Comparison of ENCODE assay signal across 23 mouse cellular contexts in genomic region chr8:26713836-26714235, GRCm38 (mm10).
A peak's percentile ranks its signal among the peaks of the same experiment; 100 is the strongest.
DNase-seq lines count a peak whose midpoint lies in the region; ATAC-seq lines count a peak whose summit lies in the region.
"Had no signal": no experiment of that assay in that cellular context is flagged by ENCODE, and none has a peak within 500 bp of the region (broad histone marks: within the 10 kb centered on the region; RNA-seq: fewer than 3 reads in every experiment).

No protein-coding gene starts in this region.

- WGBS in heart, embryonic 11.5 days (ENCODE audit: insufficient replicate concordance), result 51% methylated on average over 8 of the region's 8 CpGs
- 38% methylated on average over 8 of the region's 8 CpGs for WGBS in heart, embryonic 14.5 days
- WGBS in forebrain, embryonic 13.5 days, result 83% methylated on average over 8 of the region's 8 CpGs

- H3K36me3 ChIP-seq in heart, embryonic 11.5 days (ENCODE audit: control insufficient read depth, insufficient read depth, low read length), result no peaks in the 10 kb centered on the region
- H3K36me3 ChIP-seq in heart, embryonic 14.5 days (ENCODE audit: control insufficient read depth, insufficient read depth, low read length), result no peaks in the 10 kb centered on the region
- no peaks in the 10 kb centered on the region for H3K36me3 ChIP-seq in forebrain, embryonic 13.5 days (ENCODE audit: poor library complexity, severe bottlenecking)
- H3K36me3 ChIP-seq: embryonic facial prominence, embryonic 12.5 days; limb, embryonic 13.5 days; liver, embryonic 12.5 days; midbrain, embryonic 12.5 days; neural tube, embryonic 15.5 days had no signal

- no peak overlapping the region for H3K27ac ChIP-seq in heart, embryonic 11.5 days (ENCODE audit: low read depth, low read length)
- H3K27ac ChIP-seq in heart, embryonic 14.5 days (replicated peaks in 1 of 2; ENCODE audit: control insufficient read depth in 1 of 2, insufficient read depth in 1 of 2, low read depth in 2 of 2, low read length in 2 of 2), result no peak overlapping the region
- H3K27ac ChIP-seq in forebrain, embryonic 13.5 days, result no peak overlapping the region
- H3K27ac ChIP-seq: embryonic facial prominence, embryonic 12.5 days; hindbrain, embryonic 14.5 days; limb, embryonic 13.5 days; liver, embryonic 12.5 days; midbrain, embryonic 12.5 days; neural tube, embryonic 15.5 days had no signal

- intact Hi-C loops in heart, postnatal 36 days (cut with DNase I), result no loop called here

- 0 out of 2 replicates have a peak, but pooled peaks cover 2% of the 10 kb centered on the region for H3K9me3 ChIP-seq in heart, embryonic 11.5 days (replicated peaks; ENCODE audit: control insufficient read depth, low read length)
- no peaks in the 10 kb centered on the region for H3K9me3 ChIP-seq in heart, embryonic 14.5 days (ENCODE audit: control insufficient read depth, low read length)
- no peaks in the 10 kb centered on the region for H3K9me3 ChIP-seq in forebrain, embryonic 13.5 days (replicated peaks)
- H3K9me3 ChIP-seq: embryonic facial prominence, embryonic 12.5 days; limb, embryonic 13.5 days; liver, embryonic 12.5 days; midbrain, embryonic 12.5 days; neural tube, embryonic 15.5 days had no signal

- no peaks in the 10 kb centered on the region for H3K27me3 ChIP-seq in heart, embryonic 11.5 days (ENCODE audit: control insufficient read depth, insufficient read depth, low read length)
- 0 out of 2 replicates have a peak, but pooled peaks cover 6% of the 10 kb centered on the region for H3K27me3 ChIP-seq in heart, embryonic 14.5 days (ENCODE audit: control insufficient read depth, insufficient read depth, low read length)
- H3K27me3 ChIP-seq in forebrain, embryonic 13.5 days, result no peaks in the 10 kb centered on the region; the same call in 1 of the 2 replicates
- H3K27me3 ChIP-seq: embryonic facial prominence, embryonic 12.5 days; liver, embryonic 12.5 days; midbrain, embryonic 12.5 days had no signal

- peak; percentile 37 to 69 for DNase-seq in heart, adult 18-20 months
- DNase-seq in gastrocnemius, postnatal 25 days, result peak; percentile 80
- DNase-seq in heart, postnatal 36 days, result peak; percentile 19 to 25
- DNase-seq in layer of hippocampus, adult 18-20 months (ENCODE audit: low spot score in 2 of 2), result no peak
- no peak for DNase-seq in urinary bladder, postnatal 14 days (ENCODE audit: low spot score)
- DNase-seq: cerebellum, adult 11 months; cerebellum, postnatal 14 days; kidney, postnatal 36 days; lung, adult 18-20 months; lung, postnatal 14 days; right cerebral cortex, adult 18-20 months; right cerebral cortex, postnatal 4 days; thymus, adult 18-20 months; thymus, postnatal 4 days had no signal

- no peak overlapping the region for H3K4me2 ChIP-seq in heart, embryonic 11.5 days
- no peak overlapping the region for H3K4me2 ChIP-seq in heart, embryonic 14.5 days (ENCODE audit: low read length)
- H3K4me2 ChIP-seq in forebrain, embryonic 13.5 days, result no peak overlapping the region
- H3K4me2 ChIP-seq: embryonic facial prominence, embryonic 12.5 days; hindbrain, embryonic 14.5 days; limb, embryonic 13.5 days; liver, embryonic 12.5 days; midbrain, embryonic 12.5 days; neural tube, embryonic 15.5 days had no signal

- H3K9ac ChIP-seq in heart, embryonic 11.5 days (ENCODE audit: low read depth, low read length), result no peak overlapping the region
- no peak overlapping the region for H3K9ac ChIP-seq in heart, embryonic 14.5 days (ENCODE audit: low read length)
- no peak overlapping the region for H3K9ac ChIP-seq in forebrain, embryonic 13.5 days
- H3K9ac ChIP-seq: embryonic facial prominence, embryonic 12.5 days; hindbrain, embryonic 14.5 days; limb, embryonic 13.5 days; liver, embryonic 12.5 days; midbrain, embryonic 12.5 days; neural tube, embryonic 15.5 days had no signal

- H3K4me3 ChIP-seq in heart, embryonic 11.5 days (ENCODE audit: low read depth, low read length), result no peak overlapping the region
- H3K4me3 ChIP-seq in heart, embryonic 14.5 days (ENCODE audit: control insufficient read depth in 1 of 2, insufficient read depth in 1 of 2, low read depth in 1 of 2, low read length in 2 of 2), result no peak overlapping the region
- no peak overlapping the region for H3K4me3 ChIP-seq in forebrain, embryonic 13.5 days
- H3K4me3 ChIP-seq: embryonic facial prominence, embryonic 12.5 days; limb, embryonic 13.5 days; liver, embryonic 12.5 days; midbrain, embryonic 12.5 days; neural tube, embryonic 15.5 days had no signal

- H3K4me1 ChIP-seq in heart, embryonic 11.5 days (ENCODE audit: control insufficient read depth, insufficient read depth, low read length), result 0 out of 2 replicates have a peak, but pooled peaks cover 4% of the 10 kb centered on the region
- H3K4me1 ChIP-seq in heart, embryonic 14.5 days (ENCODE audit: control insufficient read depth in 2 of 2, insufficient read depth in 2 of 2, low read length in 2 of 2), result peaks cover 0 to 4% of the 10 kb centered on the region in 2 experiments; a peak in 1 of 4 replicates
- no peaks in the 10 kb centered on the region; the same call in 1 of the 2 replicates for H3K4me1 ChIP-seq in forebrain, embryonic 13.5 days
- H3K4me1 ChIP-seq: liver, embryonic 12.5 days; midbrain, embryonic 12.5 days had no signal

- ATAC-seq in heart, embryonic 11.5 days (replicated peaks; ENCODE audit: insufficient number of reproducible peaks, low FRiP score, low TSS enrichment), result no peak
- peak; percentile 72 for ATAC-seq in heart, embryonic 14.5 days (ENCODE audit: insufficient number of reproducible peaks, insufficient read depth, low FRiP score, low read depth)
- no peak for ATAC-seq in forebrain, embryonic 13.5 days
- ATAC-seq: liver, embryonic 12.5 days had no signal

Comparison
In these comparisons a context has a peak if more than half of its experiments do, and no peak if none do; other contexts are left out.
1. DNase-seq: peak in heart, adult 18-20 months (2 of 2), gastrocnemius, postnatal 25 days (single experiment) and heart, postnatal 36 days (2 of 2); none in layer of hippocampus, adult 18-20 months (0 of 2) and urinary bladder, postnatal 14 days (single experiment).